Mouse (Mus musculus): Measurements from ENCODE around the gene Trim28. TPM values are rescaled to one million over a fixed set of nuclear protein-coding genes. Genes with fewer than 3 reads are reported as not detected.

Gene Trim28
- total RNA-seq, 2 experiments from 2014 or later = 118 to 161 TPM

DNA sequence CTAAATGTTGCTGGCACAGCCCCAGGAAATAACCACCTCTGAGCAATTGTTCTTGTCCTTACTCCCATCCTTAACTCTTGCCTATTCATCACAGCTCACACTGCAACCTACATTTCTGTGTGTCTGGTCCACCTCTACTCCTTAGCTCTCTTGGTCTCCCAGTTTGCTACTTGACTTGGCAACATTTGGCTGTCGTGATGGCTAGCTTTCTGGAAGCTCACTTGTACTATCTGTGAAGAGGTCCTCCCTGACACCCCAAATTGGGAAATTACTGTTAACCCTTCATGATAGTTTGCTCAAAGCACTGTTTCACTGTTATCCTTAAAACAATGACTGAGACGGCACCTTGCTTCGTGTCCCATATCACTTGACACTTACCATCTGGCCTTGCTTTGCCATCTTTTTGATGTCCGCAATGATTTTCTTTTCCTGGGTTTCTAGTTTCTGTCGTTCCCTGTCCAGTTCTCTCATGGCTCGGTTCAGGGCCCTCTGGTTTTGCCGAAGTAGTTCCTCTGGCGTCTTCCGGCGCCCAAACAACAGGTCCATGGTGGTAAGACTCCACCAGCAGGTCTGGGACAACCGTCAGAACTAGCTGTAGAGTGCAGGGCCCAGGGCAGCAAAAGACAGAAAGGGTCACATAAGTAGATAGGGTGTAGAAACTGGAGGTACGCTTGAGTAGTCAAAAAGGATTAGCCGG, 34.7 kb downstream of the Trim28 start:
- no peak for DNase-seq

DNA sequence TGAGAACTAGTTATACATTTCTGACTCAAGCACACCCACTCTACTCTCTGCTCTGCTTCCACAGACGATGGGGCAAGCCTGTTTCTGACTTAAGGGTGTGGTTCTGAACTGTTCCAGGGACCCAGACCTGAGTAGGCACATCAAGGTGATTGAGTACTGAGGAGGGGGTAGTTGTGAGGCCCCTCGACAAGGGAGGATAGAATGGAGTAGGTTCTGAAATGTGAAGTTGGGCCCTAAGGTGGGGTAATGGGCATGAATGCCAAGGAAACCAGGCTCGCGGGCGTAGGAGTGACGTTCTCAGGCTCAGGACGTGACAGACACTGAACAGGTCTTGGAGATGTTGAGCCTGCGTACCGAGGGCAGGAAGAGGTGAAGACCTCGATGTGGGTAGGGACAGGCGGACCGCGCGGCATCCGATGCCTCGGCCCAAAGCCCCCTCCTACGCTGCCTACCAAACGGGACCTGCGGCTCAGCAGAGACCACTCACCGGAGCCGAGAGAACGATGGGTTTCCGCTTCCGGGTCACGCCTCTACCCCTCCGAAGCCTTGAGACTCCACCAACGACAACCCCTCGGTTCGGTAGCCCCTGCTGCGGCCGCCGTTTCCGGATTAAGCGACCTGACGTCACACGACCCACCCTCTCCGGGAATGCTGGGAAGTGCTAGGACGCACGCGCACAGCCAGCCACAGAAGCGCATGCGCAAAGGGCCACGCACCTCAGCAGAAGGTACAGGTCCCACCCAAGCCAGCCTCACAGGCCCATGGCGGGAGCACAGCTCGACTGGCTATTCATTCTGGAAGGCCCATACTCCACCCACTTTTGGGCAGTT, 35.4 kb downstream of the Trim28 start, which contains the start of gene Chmp2a:
TSS of gene Chmp2a (minus strand) at position 660 of the 830 bp plus-strand sequence.
- DNase-seq = peak; percentile 96

DNA sequence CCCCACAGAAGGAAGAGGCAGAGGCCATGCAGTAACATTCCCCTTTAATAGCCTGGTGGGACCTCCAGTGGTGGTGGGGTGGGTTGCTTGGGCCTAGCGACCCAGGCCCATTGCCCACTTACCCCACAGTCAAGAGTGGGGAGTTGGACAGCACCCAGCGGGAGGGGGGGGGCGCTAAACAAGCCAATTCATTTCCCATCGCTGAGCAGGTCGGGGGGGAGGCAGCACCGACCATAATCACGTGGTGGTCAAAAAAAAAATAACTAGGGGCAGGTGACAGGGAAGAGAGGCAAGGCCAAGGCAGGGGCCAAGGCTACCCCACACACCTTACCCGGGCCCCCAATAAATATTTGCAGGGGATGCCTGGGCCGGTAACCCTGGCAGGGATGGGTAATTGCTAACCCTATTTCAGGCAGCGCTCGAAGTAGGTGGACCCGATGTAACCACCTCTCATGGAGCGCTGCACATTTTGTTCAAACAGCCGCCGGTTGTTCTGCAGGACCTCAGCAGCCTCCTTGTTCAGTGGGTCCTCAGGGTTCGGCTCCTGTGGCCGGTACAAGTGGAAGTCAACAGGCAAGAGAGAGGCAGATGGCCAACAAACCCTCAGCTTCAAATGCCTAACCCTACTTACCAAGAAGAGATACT, 36.4 kb downstream of the Trim28 start:
- DNase-seq = no peak

DNA sequence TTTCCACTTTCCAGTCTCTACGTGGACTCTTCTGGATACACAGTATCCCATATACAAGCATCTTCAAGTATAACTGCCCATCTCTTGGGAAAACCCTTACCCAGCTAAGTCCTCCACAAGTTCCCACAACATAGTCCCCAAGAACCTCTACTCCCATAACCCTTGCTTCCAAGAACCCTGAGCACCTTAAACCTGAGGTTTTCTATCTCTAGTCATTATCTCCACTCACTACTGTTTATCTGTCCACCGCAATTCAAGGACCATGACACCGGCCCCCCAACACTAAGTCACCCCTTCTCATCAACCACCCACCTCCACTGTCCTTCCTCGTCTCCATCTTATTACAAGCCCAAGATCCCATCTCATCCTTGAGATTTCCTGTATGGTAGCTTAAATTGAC, 37.9 kb downstream of the Trim28 start:
- DNase-seq = no peak

DNA sequence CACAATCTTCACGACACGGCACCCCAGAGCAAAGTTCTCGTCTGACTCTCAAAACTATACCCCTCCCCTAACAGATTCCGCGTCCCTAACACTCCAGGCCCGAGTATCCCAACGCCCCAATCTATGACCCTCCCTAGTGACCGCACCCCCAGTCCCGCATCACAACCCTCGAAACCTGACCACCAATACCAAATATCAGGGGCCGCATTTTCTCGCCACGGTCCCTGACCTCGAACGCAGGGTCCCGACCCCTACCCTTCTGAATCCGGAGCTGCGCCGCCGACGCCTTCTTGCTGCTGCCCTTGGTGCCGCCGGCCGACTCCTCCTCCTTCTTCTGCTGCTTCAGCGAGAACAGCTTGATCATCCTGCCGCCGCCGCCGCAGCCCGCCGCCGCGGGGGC, 38.5 kb downstream of the Trim28 start:
- DNase-seq = no peak

DNA sequence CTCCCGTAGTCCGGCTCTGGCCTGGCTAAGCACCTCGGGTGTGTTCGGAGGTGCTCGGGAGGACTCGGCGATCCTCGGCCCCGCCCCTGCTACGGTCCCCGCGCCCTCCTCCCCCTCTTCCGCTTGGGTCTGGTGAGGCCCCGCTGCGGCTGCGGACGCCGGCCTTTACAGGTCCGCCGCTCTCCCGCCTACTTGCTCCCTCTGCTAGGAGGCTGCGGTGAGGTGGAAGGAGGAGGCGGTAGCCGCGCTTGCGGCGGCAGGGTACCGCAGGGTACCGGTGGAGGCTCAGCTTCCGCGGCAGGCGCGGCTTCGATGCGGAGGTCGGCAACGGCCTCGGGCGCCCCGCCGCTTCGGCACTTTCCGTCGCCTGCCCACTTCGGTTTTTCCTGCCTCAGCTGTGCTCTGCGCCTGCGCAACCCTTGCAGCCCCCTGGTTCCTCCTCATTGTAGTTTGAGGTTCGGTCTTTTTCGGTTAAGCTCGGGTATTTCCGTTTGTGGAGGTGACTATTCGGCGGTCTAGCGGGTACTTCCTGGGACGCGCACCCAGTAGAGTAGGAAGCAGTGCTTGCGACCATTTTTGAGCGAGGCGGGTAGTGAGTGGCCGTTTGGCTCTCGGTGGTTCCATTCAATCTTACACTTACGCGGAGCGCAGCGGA, 39.1 kb downstream of the Trim28 start, which contains the start of gene Ube2m:
TSS of gene Ube2m (minus strand) at position 375 of the 655 bp plus-strand sequence.
- DNase-seq = peak; percentile 99

DNA sequence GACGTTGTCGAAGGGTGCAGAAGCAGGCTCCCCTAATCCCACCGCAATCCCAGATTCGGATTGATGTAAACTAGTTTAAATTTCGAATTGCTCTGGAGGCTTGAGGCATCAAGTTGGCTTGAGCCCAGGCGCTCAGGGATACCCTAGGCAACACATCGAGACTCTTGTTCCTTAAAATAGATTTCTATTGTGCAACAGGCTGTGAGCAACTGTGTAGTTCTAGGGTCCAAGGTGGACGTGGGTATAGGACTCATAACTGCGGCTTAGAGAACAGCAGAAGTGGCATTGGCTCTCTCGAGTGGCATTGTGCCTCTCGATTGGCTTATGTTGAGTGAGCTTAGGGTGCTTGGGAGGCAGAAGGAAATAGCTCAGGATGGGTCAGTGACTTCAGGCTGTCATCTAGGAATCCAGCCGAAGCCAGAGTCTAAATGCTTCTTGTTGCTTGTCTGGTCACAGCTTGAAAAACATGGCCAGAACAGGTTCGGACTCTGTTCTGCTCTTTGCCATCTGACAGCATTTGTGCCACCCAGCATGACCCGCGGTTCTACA, 39.8 kb downstream of the Trim28 start:
- peak; percentile 45 for DNase-seq

DNA sequence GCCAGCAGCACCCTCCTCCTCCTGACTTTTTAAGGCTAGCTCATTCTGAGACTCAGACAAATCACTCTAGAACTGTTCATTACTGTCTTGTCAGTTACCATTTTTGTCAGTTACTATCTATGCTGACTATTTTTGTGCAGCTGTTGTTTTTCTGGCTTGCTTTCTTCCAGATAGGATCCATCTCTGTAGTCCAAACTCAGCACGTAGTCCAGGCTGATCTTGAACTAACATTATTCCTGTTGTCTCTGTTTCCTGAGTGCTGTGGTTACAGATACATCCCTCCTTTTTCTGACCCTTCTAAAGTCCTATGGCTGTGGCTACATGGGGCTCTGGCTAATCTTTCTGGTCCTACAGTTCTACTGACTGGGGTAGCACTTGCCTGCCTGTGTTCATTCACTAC, 40.3 kb downstream of the Trim28 start:
- no peak for DNase-seq

DNA sequence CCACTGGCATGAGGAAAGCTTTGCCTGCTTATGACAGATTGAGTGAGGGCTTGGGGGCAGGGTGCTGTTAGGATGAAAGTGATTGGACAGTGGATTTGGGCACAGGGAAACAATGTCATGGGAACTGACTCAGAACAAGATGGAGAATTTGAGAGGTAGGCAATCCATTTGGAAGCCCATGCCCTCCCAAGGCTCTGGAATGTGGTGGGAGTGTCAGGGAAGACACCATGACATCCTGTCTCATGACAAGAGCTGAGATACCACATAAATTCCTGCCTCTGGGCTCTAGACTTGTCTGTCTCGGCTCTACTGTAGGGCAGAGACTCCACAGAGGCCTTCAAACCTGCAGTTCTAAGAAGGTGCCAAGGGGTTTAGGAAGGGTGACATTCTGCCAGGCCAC, 42.3 kb downstream of the Trim28 start:
- DNase-seq = no peak

DNA sequence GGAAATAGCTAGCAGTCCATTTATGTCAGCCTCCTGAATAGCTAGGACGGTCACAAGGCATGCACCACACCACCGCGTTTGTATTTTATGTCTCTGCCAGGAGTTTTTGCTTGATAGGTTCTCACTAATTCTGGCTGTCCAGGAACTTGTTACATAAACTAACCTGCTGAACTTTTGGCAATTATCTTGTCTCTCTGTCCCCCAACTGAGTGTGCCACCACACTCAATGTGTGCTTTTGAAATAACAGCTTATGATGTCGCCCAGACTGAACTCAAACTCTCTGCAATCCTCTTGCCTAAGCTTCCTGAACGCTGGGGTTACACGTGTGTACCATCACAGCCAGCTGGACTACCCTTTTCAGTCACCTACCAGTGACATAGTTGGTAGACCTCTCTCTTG, 43.6 kb downstream of the Trim28 start:
- no peak for DNase-seq

DNA sequence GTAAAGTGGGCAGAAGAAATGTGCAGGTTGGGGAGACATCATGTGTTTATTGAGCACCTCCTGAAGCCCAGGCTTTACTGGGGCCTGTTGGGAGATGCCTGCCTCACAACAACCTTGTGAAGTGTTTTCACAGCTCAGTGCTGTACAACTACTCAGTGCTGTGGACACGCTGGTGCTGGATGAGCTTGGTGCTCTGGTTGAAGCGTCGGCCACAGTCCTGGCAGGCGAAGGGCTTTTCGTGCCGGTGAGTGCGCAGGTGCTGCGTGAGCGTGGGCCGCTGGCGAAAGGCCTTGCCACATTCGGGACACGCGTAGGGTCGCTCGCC, 44.2 kb downstream of the Trim28 start:
- no peak for DNase-seq

DNA sequence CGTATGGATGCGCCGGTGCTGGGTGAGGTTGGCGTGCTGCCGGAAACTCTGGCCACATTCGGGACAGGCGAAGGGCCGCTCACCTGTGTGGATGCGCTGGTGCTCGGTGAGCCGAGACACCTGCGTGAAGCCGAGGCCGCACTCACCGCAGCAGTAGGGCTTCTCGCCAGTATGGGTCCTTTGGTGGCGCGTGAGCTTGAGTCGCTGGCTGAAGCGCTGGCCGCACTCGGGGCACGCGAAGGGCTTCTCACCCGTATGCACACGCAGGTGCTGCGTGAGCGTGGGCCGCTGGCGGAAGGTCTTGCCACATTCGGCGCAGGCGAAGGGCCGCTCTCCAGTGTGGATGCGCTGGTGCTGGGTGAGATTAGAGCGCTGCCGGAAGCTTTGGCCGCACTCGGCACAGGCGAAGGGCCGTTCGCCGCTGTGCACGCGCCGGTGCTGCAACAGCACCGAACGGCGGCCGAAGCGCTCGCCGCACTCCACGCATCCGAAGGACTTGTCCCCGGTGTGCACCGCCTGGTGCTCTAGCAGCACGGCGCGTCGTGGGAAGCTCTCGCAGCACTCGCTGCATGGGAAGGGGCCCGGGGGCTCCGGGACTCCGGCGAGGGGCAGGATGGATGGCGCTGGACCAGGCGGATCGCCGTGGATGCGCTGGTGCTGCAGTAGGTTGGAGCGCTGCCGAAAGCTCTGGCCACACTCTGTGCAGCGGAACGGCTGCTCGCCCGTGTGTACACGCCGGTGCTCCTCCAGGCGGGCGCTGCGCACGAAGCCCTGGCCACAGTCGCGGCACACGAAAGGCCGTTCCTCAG, 44.7 kb downstream of the Trim28 start:
- DNase-seq = peak; percentile 50

DNA sequence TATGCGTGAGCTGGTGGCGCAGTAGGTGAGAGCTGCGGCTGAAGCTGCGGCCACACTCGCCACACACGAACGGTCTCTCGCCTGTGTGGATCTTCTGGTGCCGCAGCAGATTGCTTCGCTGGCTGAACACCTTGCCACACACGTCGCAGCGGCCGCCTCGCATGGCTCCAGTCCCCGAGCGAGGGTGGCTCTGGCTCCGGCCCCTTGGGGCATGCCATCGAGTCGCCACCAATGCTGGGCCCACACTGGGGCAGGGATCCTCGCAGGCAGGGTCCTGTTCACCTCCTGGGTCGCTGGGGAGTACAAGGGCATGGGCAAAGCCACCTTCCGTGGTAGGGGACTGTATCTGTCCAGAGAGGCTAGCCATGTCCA, 45.3 kb downstream of the Trim28 start:
- DNase-seq = no peak

DNA sequence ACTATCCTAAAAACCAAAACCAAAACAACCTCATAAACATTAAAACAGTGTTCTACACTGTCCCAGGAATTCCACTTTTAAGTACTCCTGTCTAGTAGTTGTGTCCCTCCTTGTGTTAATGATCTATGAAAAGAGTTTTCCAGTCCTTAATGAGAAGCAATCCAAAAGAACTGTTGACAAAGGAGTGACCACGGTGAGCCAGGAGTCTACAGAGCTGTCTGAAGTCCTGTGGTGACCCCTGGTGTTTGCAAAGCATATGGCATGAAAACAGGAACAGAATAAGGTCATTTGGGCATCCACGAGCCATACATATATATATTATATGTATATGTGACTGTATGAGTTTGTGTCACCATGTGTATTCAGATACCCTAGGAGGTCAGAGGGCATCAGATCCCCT, 47.2 kb downstream of the Trim28 start:
- DNase-seq = peak; percentile 42

DNA sequence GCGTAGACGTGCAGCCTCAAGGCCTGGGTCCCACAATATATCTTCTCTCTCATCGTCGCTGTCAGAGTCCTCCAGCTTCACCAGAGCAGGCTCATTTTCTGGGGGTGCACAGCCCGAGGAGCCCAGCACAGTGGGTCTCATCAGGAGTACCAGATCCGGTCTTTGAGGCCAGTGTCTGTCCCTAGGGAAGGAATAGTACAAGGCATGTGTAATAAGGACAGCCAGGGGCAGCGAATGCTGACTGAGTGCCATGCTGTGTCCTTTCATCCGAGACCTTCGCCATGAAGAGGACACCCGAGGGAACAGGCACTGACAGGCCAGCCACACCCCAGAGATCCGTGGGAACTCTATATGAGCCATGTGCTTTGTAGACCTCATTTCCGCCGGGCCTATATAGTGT, 54.1 kb downstream of the Trim28 start:
- no peak for DNase-seq

DNA sequence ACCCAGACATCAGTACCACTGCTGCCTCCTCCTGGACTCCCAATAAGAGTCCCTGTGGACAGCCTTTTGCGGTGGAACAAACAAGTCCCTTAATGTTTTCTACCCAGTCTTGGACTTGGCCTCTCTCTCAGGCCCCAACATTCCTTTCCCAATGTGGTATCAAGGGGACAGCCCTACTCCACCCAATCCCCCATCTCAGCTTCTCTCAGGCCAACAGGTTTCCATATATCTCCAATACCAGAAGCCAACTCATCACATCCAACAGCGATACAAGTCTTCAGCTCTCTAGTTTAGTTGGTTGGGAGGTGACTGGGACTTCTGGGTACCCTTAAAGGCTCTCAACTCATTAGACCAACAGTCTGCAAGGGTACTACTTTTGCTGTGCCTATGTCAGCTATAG, 54.6 kb downstream of the Trim28 start:
- DNase-seq = no peak

DNA sequence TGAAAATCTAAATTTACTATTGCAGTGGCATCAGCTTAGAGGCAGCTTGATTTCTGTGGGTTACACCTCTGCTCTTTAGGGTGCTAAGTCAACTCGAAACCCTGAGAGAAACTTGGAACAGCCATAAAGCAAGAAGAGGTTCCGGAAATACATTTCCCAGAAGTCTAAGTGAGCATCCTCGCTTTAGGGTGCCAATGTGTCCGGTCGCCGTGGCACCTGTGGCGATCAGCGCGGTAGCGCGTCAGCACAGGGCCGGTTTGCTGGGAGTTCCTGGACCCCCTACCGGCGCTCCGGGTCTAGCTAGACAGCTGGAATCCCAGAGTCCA, 55.0 kb downstream of the Trim28 start:
- DNase-seq = no peak

DNA sequence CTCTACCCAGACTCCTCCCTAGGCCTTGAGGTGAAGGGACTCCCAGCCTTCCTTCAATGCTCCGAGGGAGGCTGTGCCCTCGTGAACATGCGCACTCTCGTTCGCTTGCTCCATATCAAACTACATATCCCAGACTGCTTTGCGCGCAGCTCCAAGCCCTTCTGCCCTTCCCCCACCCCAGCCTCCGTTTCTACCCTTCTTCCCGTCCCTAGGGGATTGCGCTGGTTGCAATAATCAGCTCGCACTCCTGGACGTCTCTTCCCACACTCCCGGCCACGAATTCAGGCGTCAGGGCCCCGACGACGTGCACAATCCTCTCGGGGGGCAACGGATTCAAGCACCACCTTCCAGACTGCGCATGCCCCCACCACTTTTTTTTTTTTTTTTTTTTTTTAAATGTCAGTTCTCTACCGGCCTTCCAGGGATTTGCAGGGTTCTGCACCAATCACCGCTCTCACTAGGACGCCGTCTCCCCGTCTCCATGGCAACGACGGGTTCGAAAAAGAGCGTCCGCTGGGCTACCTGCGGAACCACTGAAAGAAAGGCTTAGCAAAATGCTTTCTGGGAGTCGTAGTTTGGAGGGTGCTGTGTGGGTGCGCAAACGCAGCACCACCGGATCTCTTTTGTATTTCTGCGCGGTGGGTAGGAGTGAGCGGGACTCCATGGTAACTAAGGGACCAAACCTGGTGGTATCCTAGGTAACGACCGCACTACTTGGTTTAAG, 55.5 kb downstream of the Trim28 start, which contains the start of gene Mzf1:
TSS of gene Mzf1 (minus strand) at position 478 of the 724 bp plus-strand sequence.
- DNase-seq = peak; percentile 85

DNA sequence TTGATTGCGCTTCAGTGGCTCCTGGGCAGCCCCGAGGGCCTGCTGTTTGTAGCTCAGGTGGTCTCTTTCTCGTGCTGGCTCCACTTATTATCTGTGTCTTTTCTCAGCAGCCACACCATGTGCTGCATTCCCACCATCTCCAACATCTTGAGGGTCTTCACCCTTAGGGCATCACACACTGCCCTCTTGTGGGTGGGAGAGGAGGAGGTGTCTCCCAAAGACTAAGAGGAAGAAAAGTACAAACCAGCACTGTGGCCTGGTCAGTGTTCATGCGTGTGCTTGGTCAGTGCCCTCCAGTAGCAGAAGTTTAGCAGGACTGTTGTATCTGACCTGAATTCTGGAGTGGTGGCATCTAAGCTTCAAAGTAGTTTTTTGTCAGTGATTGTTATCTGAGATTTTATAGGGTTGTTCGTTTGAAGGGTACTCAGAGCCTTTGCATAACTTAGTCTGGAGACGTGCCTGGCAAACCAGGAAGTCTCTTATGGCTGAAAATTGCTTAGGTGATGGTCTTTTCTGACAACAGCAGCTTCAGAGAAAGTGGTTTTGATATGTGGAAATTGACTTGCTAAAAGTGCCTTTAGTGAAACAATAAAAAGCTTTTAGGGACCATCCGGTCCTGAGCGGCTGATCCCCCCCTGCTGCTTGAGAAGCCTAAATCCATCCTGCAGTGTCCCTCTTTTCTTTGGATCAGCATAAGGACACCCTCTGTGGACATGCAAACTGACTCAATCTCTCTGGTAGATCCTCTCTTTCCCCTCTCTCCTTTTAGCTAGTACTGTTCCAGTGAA, 58.2 kb downstream of the Trim28 start:
- DNase-seq = no peak

DNA sequence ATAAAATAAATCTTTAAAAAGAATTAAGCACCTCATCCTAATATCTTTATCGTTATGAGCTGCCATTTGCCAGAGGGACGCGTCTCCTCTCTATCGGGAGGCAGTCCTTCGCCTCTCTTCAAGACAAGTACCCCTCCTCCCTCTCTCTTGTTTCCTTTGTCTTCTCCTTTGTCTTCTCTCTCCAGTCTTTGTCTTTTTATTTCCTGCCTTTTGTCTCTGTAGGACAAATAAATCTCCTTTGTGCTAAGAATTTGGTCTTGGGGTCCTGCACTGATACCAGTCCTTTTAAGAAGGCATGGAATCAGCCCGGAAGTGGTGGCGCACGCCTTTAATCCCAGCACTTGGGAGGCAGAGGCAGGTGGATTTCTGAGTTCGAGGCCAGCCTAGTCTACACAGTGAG, 60.6 kb downstream of the Trim28 start:
- DNase-seq = no peak
